Comparison of ENCODE assay signal across 12 mouse cellular contexts in the genomic region with DNA sequence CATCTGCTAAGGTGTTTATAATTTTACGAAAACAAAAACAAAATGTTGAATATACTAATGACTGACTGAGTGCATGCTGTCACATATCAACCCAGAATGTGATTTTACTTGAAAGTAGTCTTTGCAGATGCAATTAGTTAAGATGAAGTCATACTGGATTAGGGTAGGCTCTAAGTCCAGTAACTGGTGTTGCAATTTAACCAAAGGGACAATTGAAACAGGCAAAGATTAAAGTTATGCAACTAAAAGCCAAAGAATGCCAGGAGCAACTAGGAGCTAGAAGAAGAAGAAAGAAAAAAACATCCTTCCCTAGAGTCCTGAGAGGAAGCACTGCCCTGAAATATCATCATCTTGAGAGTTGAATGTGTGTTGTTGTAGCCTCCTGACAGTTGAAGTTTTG.
"Had no signal": no experiment of that assay in that cellular context is flagged by ENCODE, and none has a peak within 500 bp of the region (broad histone marks: within the 10 kb centered on the region; RNA-seq: fewer than 3 reads in every experiment).

No protein-coding gene starts in this region.

- DNase-seq: layer of hippocampus, adult 9-11 months; layer of hippocampus, postnatal 36 days; lung, adult 18-20 months; right cerebral cortex, adult 18-20 months; spleen, adult 18-20 months; thymus, adult 18-20 months; thymus, postnatal 14 days had no signal

- H3K9me3 ChIP-seq: limb, embryonic 15.5 days; midbrain, embryonic 12.5 days; neural tube, embryonic 15.5 days had no signal

- H3K4me3 ChIP-seq: limb, embryonic 15.5 days; midbrain, embryonic 12.5 days; myocyte; neural tube, embryonic 15.5 days had no signal

- H3K27ac ChIP-seq: limb, embryonic 15.5 days; liver, embryonic 14.5 days; midbrain, embryonic 12.5 days; neural tube, embryonic 15.5 days had no signal

- H3K9ac ChIP-seq: limb, embryonic 15.5 days; liver, embryonic 14.5 days; midbrain, embryonic 12.5 days; neural tube, embryonic 15.5 days had no signal

- H3K27me3 ChIP-seq: limb, embryonic 15.5 days; midbrain, embryonic 12.5 days; neural tube, embryonic 15.5 days had no signal

- H3K4me2 ChIP-seq: limb, embryonic 15.5 days; midbrain, embryonic 12.5 days; neural tube, embryonic 15.5 days had no signal
